Mouse (Mus musculus): ENCODE measurements at regions not wholly inside any gene's neighbourhood (a gene's known extent, or its start where the extent isn't known, plus 50 kb on each side); places are given as distances from the start of the nearest gene placed in this dataset.

- no peak for DNase-seq (ENCODE audit: low spot score in 2 of 2)
- intact Hi-C loops (cut with DNase I), result no loop called here
These were observed 75.0 kb downstream of the Nat3 start for GRCm38 (mm10) chr8:67598687-67599086.

GRCm38 (mm10) chr8:67622213-67622612 lies 98.6 kb downstream of the Nat3 start:
- DNase-seq (ENCODE audit: low spot score in 2 of 2), result no peak
- intact Hi-C loops (cut with DNase I), result no loop called here

GRCm38 (mm10) chr8:67631691-67632090 lies 108.0 kb downstream of the Nat3 start:
- intact Hi-C loops (cut with DNase I), result no loop called here
- DNase-seq (ENCODE audit: low spot score in 2 of 2), result peak; percentile 54 to 91

GRCm38 (mm10) chr8:67632290-67632689 lies 108.6 kb downstream of the Nat3 start:
- peak; percentile 19 to 20 for DNase-seq (ENCODE audit: low spot score in 2 of 2)
- intact Hi-C loops (cut with DNase I), result no loop called here

Small RNAs in the stretch of these regions (microRNA-seq; reads per million reads assigned to microRNA genes)
- 0 reads per million in 2 experiments for gene Gm44391

Measured in left cerebral cortex, postnatal 25 days (tissue).